Mouse (Mus musculus): ENCODE measurements at regions not wholly inside any gene's neighbourhood (a gene's known extent, or its start where the extent isn't known, plus 50 kb on each side); places are given as distances from the start of the nearest gene placed in this dataset.

GRCm38 (mm10) chr7:68858471-68859210 lies 109.6 kb upstream of the Arrdc4 start:
- DNase-seq, result no peak

GRCm38 (mm10) chr7:68851981-68852575 lies 103.0 kb upstream of the Arrdc4 start:
- peak; percentile 10 for DNase-seq

GRCm38 (mm10) chr7:68844606-68845005 lies 95.6 kb upstream of the Arrdc4 start:
- no peak for DNase-seq

GRCm38 (mm10) chr7:68843374-68843773 lies 94.3 kb upstream of the Arrdc4 start:
- no peak for DNase-seq

GRCm38 (mm10) chr7:68833977-68834791 lies 85.1 kb upstream of the Arrdc4 start:
- DNase-seq, result peak; percentile 10

- DNase-seq, result peak; percentile 63
Measured at GRCm38 (mm10) chr7:68833517-68833916, 84.5 kb upstream of the Arrdc4 start.

- DNase-seq, result peak; percentile 76
Measured at GRCm38 (mm10) chr7:68829861-68830260, 80.8 kb upstream of the Arrdc4 start.

- DNase-seq, result no peak
Measured at GRCm38 (mm10) chr7:68824399-68824798, 75.4 kb upstream of the Arrdc4 start.

GRCm38 (mm10) chr7:68823646-68824045 lies 74.6 kb upstream of the Arrdc4 start:
- no peak for DNase-seq

GRCm38 (mm10) chr7:68823189-68823588 lies 74.1 kb upstream of the Arrdc4 start:
- peak; percentile 63 for DNase-seq

- no peak for DNase-seq
Measured at GRCm38 (mm10) chr7:68814823-68815666, 66.0 kb upstream of the Arrdc4 start.

- DNase-seq, result no peak
Measured at GRCm38 (mm10) chr7:68809782-68810181, 60.7 kb upstream of the Arrdc4 start.
